In genomic region chr19:30623620-30624019, GRCm38 (mm10) we compare ENCODE assay signal across 22 mouse cellular contexts.
DNase-seq lines count a peak whose midpoint lies in the region; ATAC-seq and TF ChIP-seq lines count a peak whose summit lies in the region.
"Had no signal": no experiment of that assay in that cellular context is flagged by ENCODE, and none has a peak within 500 bp of the region (broad histone marks: within the 10 kb centered on the region; RNA-seq: fewer than 3 reads in every experiment).

No protein-coding gene starts in this region.

- no peak overlapping the region for H3K4me3 ChIP-seq in heart, adult 2 months
- H3K4me3 ChIP-seq in heart, embryonic 14.5 days (ENCODE audit: control insufficient read depth in 1 of 2, insufficient read depth in 1 of 2, low read depth in 1 of 2, low read length in 2 of 2): no peak overlapping the region
- H3K4me3 ChIP-seq in myocyte: no peak overlapping the region
- H3K4me3 ChIP-seq in hindbrain, postnatal 0 days (ENCODE audit: low read length): no peak overlapping the region
- no peak overlapping the region for H3K4me3 ChIP-seq in hindbrain, embryonic 16.5 days (ENCODE audit: low read length)
- H3K4me3 ChIP-seq: erythroblast, embryonic 14.5 days; limb, embryonic 13.5 days; stomach, embryonic 15.5 days had no signal

- no peak overlapping the region; the same call in 1 of the 2 replicates for H3K27ac ChIP-seq in heart, adult 2 months
- peak overlapping the region in 1 of 2 experiments; percentile 56; a peak in 2 of 4 replicates for H3K27ac ChIP-seq in heart, embryonic 14.5 days (replicated peaks in 1 of 2; ENCODE audit: control insufficient read depth in 1 of 2, insufficient read depth in 1 of 2, low read depth in 2 of 2, low read length in 2 of 2)
- H3K27ac ChIP-seq in hindbrain, postnatal 0 days: no peak overlapping the region
- no peak overlapping the region for H3K27ac ChIP-seq in hindbrain, embryonic 16.5 days (ENCODE audit: low read depth, low read length)
- H3K27ac ChIP-seq: limb, embryonic 13.5 days; liver, embryonic 14.5 days; macrophage; stomach, embryonic 15.5 days had no signal

- H3K4me1 ChIP-seq in heart, adult 2 months (ENCODE audit: control insufficient read depth, insufficient read depth, low read length): peaks cover 2% of the 10 kb centered on the region
- H3K4me1 ChIP-seq in heart, embryonic 14.5 days (ENCODE audit: control insufficient read depth in 2 of 2, insufficient read depth in 2 of 2, low read length in 2 of 2): peaks cover 10 to 28% of the 10 kb centered on the region in 2 experiments
- H3K4me1 ChIP-seq in hindbrain, postnatal 0 days (ENCODE audit: insufficient read depth, low read length): no peaks in the 10 kb centered on the region
- no peaks in the 10 kb centered on the region for H3K4me1 ChIP-seq in hindbrain, embryonic 16.5 days (ENCODE audit: control insufficient read depth, insufficient read depth, low read depth, low read length)
- H3K4me1 ChIP-seq: limb, embryonic 13.5 days; stomach, embryonic 15.5 days had no signal

- H3K9me3 ChIP-seq in heart, embryonic 14.5 days (ENCODE audit: control insufficient read depth, low read length): no peaks in the 10 kb centered on the region
- H3K9me3 ChIP-seq in hindbrain, postnatal 0 days (ENCODE audit: low read length): no peaks in the 10 kb centered on the region
- no peaks in the 10 kb centered on the region for H3K9me3 ChIP-seq in hindbrain, embryonic 16.5 days (ENCODE audit: control insufficient read depth, low read length)
- H3K9me3 ChIP-seq: stomach, embryonic 15.5 days had no signal

- no peak overlapping the region for H3K9ac ChIP-seq in heart, adult 2 months (ENCODE audit: low read depth, low read length)
- no peak overlapping the region for H3K9ac ChIP-seq in heart, embryonic 14.5 days (ENCODE audit: low read length)
- H3K9ac ChIP-seq in hindbrain, postnatal 0 days (replicated peaks; ENCODE audit: low read length): no peak overlapping the region
- H3K9ac ChIP-seq in hindbrain, embryonic 16.5 days (ENCODE audit: low read depth, low read length): no peak overlapping the region
- H3K9ac ChIP-seq: limb, embryonic 13.5 days; liver, embryonic 14.5 days; stomach, embryonic 15.5 days had no signal

- H3K36me3 ChIP-seq in heart, adult 2 months (ENCODE audit: control insufficient read depth, insufficient read depth, low read length): no peaks in the 10 kb centered on the region
- no peaks in the 10 kb centered on the region for H3K36me3 ChIP-seq in heart, embryonic 14.5 days (ENCODE audit: control insufficient read depth, insufficient read depth, low read length)
- H3K36me3 ChIP-seq in myocyte (ENCODE audit: control insufficient read depth, insufficient read depth): no peaks in the 10 kb centered on the region
- no peaks in the 10 kb centered on the region for H3K36me3 ChIP-seq in hindbrain, postnatal 0 days (ENCODE audit: insufficient read depth, low read length)
- no peaks in the 10 kb centered on the region for H3K36me3 ChIP-seq in hindbrain, embryonic 16.5 days (ENCODE audit: control insufficient read depth, insufficient read depth, low read length)
- H3K36me3 ChIP-seq: limb, embryonic 13.5 days; stomach, embryonic 15.5 days had no signal

- intact Hi-C loops in heart, adult 2 months (cut with DNase I): no loop called here

- peak; percentile 80 for TF ChIP-seq EP300 in heart, adult 2 months (IDR thresholded peaks at IDR 0.05; ENCODE audit: insufficient read depth, low read depth, low read length)

- H3K4me2 ChIP-seq in heart, embryonic 14.5 days (ENCODE audit: low read length): peak overlapping the region; percentile 40
- peak overlapping the region; percentile 42 for H3K4me2 ChIP-seq in myocyte (ENCODE audit: low read depth)
- no peak overlapping the region for H3K4me2 ChIP-seq in hindbrain, postnatal 0 days (ENCODE audit: low read depth, low read length)
- no peak overlapping the region for H3K4me2 ChIP-seq in hindbrain, embryonic 16.5 days (ENCODE audit: low read length)
- H3K4me2 ChIP-seq: limb, embryonic 13.5 days; midbrain, embryonic 11.5 days; stomach, embryonic 15.5 days had no signal

- no peak for TF ChIP-seq CTCF in heart, adult 2 months (IDR thresholded peaks at IDR 0.05)
- no peak for TF ChIP-seq CTCF in hindbrain, postnatal 0 days (IDR thresholded peaks at IDR 0.05; ENCODE audit: low read depth)

- no peak overlapping the region for H3ac ChIP-seq in myocyte (ENCODE audit: control insufficient read depth, insufficient read length)

- peak; percentile 3 for DNase-seq in lung, postnatal 25 days (ENCODE audit: low spot score)
- no peak for DNase-seq in lung, postnatal 10 days
- DNase-seq in heart, adult 2 months: peak; percentile 21 to 44
- no peak for DNase-seq in hindbrain, postnatal 0 days (ENCODE audit: low spot score)
- no peak for DNase-seq in urinary bladder, postnatal 10 days (ENCODE audit: low spot score)
- DNase-seq: adrenal gland, postnatal 36 days; cerebellum, adult 2 months; kidney, adult 8-10 months; kidney, postnatal 25 days; layer of hippocampus, adult 9-11 months; right cerebral cortex, adult 18-20 months had no signal

- H3K27me3 ChIP-seq in heart, adult 2 months (ENCODE audit: control insufficient read depth, insufficient read depth, low read length): no peaks in the 10 kb centered on the region
- no peaks in the 10 kb centered on the region for H3K27me3 ChIP-seq in heart, embryonic 14.5 days (ENCODE audit: control insufficient read depth, insufficient read depth, low read length)
- no peaks in the 10 kb centered on the region for H3K27me3 ChIP-seq in myocyte (ENCODE audit: control insufficient read depth, insufficient read depth, insufficient read length)
- H3K27me3 ChIP-seq in hindbrain, postnatal 0 days (ENCODE audit: insufficient read depth, low read length): no peaks in the 10 kb centered on the region
- no peaks in the 10 kb centered on the region for H3K27me3 ChIP-seq in hindbrain, embryonic 16.5 days (replicated peaks; ENCODE audit: control insufficient read depth, insufficient read depth, low read length)
- H3K27me3 ChIP-seq: limb, embryonic 13.5 days; stomach, embryonic 15.5 days had no signal

- ATAC-seq in heart, embryonic 14.5 days (ENCODE audit: insufficient number of reproducible peaks, insufficient read depth, low FRiP score, low read depth): peak; percentile 79; the same call in 1 of the 2 replicates
- ATAC-seq in hindbrain, postnatal 0 days: no peak
- no peak for ATAC-seq in hindbrain, embryonic 16.5 days
- ATAC-seq: forebrain, embryonic 16.5 days; Patski had no signal

- WGBS in heart, adult 2 months: 22% methylated on average over 7 of the region's 7 CpGs
- WGBS in heart, embryonic 14.5 days: 16% methylated on average over 7 of the region's 7 CpGs
- 78% methylated on average over 7 of the region's 7 CpGs for WGBS in hindbrain, postnatal 0 days
- WGBS in hindbrain, embryonic 16.5 days: 86% methylated on average over 7 of the region's 7 CpGs

- no peak for TF ChIP-seq POLR2A in heart, adult 2 months (IDR thresholded peaks at IDR 0.05; ENCODE audit: insufficient read depth, low read depth, low read length)
- no peak for TF ChIP-seq POLR2A in myocyte (IDR thresholded peaks at IDR 0.05; ENCODE audit: insufficient read length, low read depth)

- H3K79me2 ChIP-seq in heart, adult 2 months (replicated peaks; ENCODE audit: control insufficient read depth, insufficient read depth, low read length): no peaks in the 10 kb centered on the region
- no peaks in the 10 kb centered on the region for H3K79me2 ChIP-seq in myocyte (ENCODE audit: control insufficient read depth, insufficient read depth)

TF ChIP-seq in myocyte, 11 proteins besides CTCF, POLR2A, EP300 and RAD21:
- TF ChIP-seq CEBPB (IDR thresholded peaks at IDR 0.05; ENCODE audit: insufficient read depth, poor library complexity, severe bottlenecking): no peak
- no peak for TF ChIP-seq POLR2AphosphoS2 (IDR thresholded peaks at IDR 0.05; ENCODE audit: insufficient read length, low read depth)
- no peak for TF ChIP-seq E2F4 (IDR thresholded peaks at IDR 0.05; ENCODE audit: insufficient read depth)
- no peak for TF ChIP-seq MAX (IDR thresholded peaks at IDR 0.05; ENCODE audit: low read depth)
- no peak for TF ChIP-seq TCF12 (IDR thresholded peaks at IDR 0.05; ENCODE audit: insufficient read depth, poor library complexity, severe bottlenecking)

Comparison
In these comparisons a context has a peak if more than half of its experiments do, and no peak if none do; other contexts are left out.
1. DNase-seq: peak in lung, postnatal 25 days (single experiment) and heart, adult 2 months (2 of 2); none in lung, postnatal 10 days (single experiment), hindbrain, postnatal 0 days (single experiment) and urinary bladder, postnatal 10 days (single experiment).
2. H3K4me2 ChIP-seq: peak in heart, embryonic 14.5 days (single experiment) and myocyte (single experiment); none in hindbrain, postnatal 0 days (single experiment) and hindbrain, embryonic 16.5 days (single experiment).